Mouse (Mus musculus) lung, embryonic 14.5 days (tissue): Measurements from ENCODE around the gene Hoxa6. TPM values are rescaled to one million over a fixed set of nuclear protein-coding genes. Genes with fewer than 3 reads are reported as not detected.
A peak's percentile ranks its signal among the peaks of the same experiment; 100 is the strongest.

Experiments used
- ATAC-seq: fragments of 200-750 bp; cut with Nextera tagmentation; 2 replicates; pipeline ENCODE4 v1.8.0; 2017; ENCODE audit warnings: mild to moderate bottlenecking, moderate TSS enrichment, moderate library complexity; ENCODE audit not compliant: insufficient read depth
- DNase-seq: peaks from one replicate; pipeline ENCODE4 v3.0.0-alpha.2; 2015
- H3K27ac ChIP-seq: fragments of 300-500 bp; sonication (generic); 2 replicates; pipeline ENCODE4 v1.5.1; 2014; ENCODE audit warnings: low read depth, mild to moderate bottlenecking, moderate library complexity
- H3K27me3 ChIP-seq: fragments of 300-500 bp; sonication (generic); 2 replicates; pipeline ENCODE4 v1.6.1; 2014; ENCODE audit warnings: low read length, control low read depth; ENCODE audit not compliant: insufficient read depth
- H3K36me3 ChIP-seq: fragments of 300-500 bp; sonication (generic); 2 replicates; pipeline ENCODE4 v1.6.1; 2014; ENCODE audit warnings: control low read depth; ENCODE audit not compliant: insufficient read depth
- H3K4me1 ChIP-seq: fragments of 300-500 bp; sonication (generic); 2 replicates; pipeline ENCODE4 v1.6.1; 2014; ENCODE audit warnings: antibody characterized with exemption, control low read depth; ENCODE audit not compliant: insufficient read depth
- H3K4me2 ChIP-seq: fragments of 300-500 bp; sonication (generic); 2 replicates; pipeline ENCODE4 v1.6.1; 2014; ENCODE audit warnings: mild to moderate bottlenecking
- H3K4me3 ChIP-seq: fragments of 300-500 bp; sonication (generic); 2 replicates; pipeline ENCODE4 v1.5.1; 2014; ENCODE audit warnings: low read depth, low read length
- H3K9ac ChIP-seq: fragments of 300-500 bp; sonication (generic); 2 replicates; pipeline ENCODE4 v1.6.1; 2014
- H3K9me3 ChIP-seq: fragments of 300-500 bp; sonication (generic); 2 replicates; pipeline ENCODE4 v1.6.1; 2016; ENCODE audit warnings: low read depth, low read length, control low read depth
- CTCF ChIP-seq: IDR thresholded peaks from 2 replicates; pipeline ENCODE4 v1.5.1; 2016; ENCODE audit warnings: antibody characterized with exemption, low read depth
- WGBS: fragments of 180-500 bp; shearing (Covaris S2); extraction: QIAGEN DNeasy Blood & Tissue Kit; methylation state at CpG from one replicate; pipeline ENCODE4 v1.1.7; 2014; 5-methylcytosine and 5-hydroxymethylcytosine counted together
- polyA plus RNA-seq: library from polyadenylated mRNA; unstranded; fragments of >200 nt; fragmentation: Nextera tagmentation; extraction: Ambion mirVana; gene quantifications from 2 replicates; pipeline ENCODE4 v1.2.1, GENCODE M21; 2014

The Hoxa6 gene
- polyA plus RNA-seq, 1 experiment from 2014 or later: 5.1 TPM

GRCm38 (mm10) chr6:52220003-52220864 lies 11.7 kb upstream of the Hoxa6 start:
- TF ChIP-seq CTCF: no peak
- Histone ChIP-seq H3K9ac (no peak overlapping the region), H3K9me3 (no peaks in the 10 kb centered on the region), H3K4me2 (peak overlapping the region; percentile 94), H3K4me1 (no peaks in the 10 kb centered on the region), H3K36me3 (no peaks in the 10 kb centered on the region), H3K27me3 (peaks cover 99% of the 10 kb centered on the region), H3K4me3 (peak overlapping the region; percentile 58; the same call in 1 of the 2 replicates), H3K27ac (no peak overlapping the region)
- WGBS: 43% methylated on average over 32 of the region's 32 CpGs
- DNase-seq (no peak), ATAC-seq (no peak)

- no peak for TF ChIP-seq CTCF
- ATAC-seq (no peak), DNase-seq (no peak)
- H3K36me3 ChIP-seq: no peaks in the 10 kb centered on the region
- H3K9ac ChIP-seq: no peak overlapping the region
- no peak overlapping the region for H3K4me3 ChIP-seq
- H3K9me3 ChIP-seq: no peaks in the 10 kb centered on the region
- 52% methylated on average over 9 of the region's 9 CpGs for WGBS
- H3K27me3 ChIP-seq: peaks cover 99% of the 10 kb centered on the region
- H3K27ac ChIP-seq: no peak overlapping the region
- H3K4me2 ChIP-seq: no peak overlapping the region
- no peaks in the 10 kb centered on the region for H3K4me1 ChIP-seq
Observed at GRCm38 (mm10) chr6:52219234-52219942, 10.9 kb upstream of the Hoxa6 start.

DNA sequence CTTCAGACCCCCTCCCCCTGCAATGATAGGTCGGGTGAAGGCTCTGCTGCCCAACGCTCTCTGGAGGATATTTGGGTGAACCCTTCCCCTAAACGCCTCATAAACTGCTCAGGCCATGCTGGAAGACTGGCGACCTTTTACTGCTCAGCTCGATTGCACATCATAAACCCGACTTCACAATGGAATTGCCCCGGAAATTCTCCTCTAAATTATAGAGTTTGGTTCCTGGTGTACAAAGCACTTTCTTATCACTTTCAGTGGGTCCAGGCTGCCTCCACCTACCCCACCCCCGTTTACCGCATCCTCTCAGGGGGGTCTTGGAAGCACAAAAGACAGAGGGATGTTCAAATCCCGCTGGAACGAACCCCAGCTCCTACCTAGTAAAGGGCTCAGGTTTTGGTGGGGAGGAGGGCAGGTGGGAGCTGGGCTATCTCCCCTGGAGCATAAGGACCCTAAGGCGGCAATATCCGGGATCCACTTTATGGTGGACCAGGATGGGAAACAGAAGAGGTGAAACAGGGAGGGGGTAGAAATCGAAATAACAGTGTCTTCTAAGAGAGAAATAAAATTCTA lies 10.2 kb upstream of the Hoxa6 start:
- WGBS: 22% methylated on average over 14 of the region's 14 CpGs
- no peak overlapping the region for H3K4me2 ChIP-seq
- no peaks in the 10 kb centered on the region for H3K9me3 ChIP-seq
- H3K9ac ChIP-seq: no peak overlapping the region
- H3K27me3 ChIP-seq: peaks cover 99% of the 10 kb centered on the region
- H3K27ac ChIP-seq: no peak overlapping the region
- DNase-seq: peak; percentile 20
- H3K4me3 ChIP-seq: no peak overlapping the region
- H3K36me3 ChIP-seq: no peaks in the 10 kb centered on the region
- TF ChIP-seq CTCF: no peak
- no peaks in the 10 kb centered on the region for H3K4me1 ChIP-seq
- no peak for ATAC-seq

DNA sequence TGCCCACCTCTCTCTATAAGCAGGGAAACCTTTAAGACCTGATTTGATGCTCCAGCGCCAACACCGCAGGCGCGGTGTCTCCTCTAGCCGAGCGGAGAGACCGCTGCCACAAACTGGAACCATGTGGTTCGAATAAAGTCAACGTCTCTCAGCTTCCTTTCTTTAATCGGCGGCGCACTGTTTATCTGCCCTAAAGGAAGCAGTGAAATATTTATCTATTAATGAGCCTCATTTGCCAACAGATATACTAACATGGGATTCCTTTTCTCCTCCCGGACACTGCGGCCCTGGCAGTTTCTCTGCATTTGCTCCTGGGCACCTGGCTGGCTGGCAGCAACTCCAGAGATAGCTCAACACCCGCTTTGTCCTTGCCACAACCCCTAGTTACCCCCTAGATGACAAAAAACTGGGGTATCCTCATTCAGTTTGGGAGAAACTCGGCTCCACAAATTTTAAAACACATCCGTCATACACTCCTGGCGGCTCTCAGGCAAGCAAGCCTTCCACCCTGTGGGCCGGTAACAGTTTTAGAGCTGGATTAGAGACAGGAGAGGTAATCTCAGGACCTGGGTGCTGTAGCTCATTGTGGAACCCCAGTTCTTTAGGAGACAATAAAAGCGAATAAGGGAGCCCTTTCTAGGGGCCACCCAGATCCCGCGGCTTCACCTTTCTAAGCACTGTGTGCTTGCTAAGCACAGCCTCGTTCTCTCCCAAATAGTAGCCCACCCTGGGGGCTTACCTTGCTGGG lies 9.5 kb upstream of the Hoxa6 start:
- Histone ChIP-seq H3K9ac (no peak overlapping the region), H3K4me3 (peak overlapping the region; percentile 47), H3K4me2 (peak overlapping the region; percentile 81), H3K9me3 (no peaks in the 10 kb centered on the region), H3K36me3 (no peaks in the 10 kb centered on the region), H3K27me3 (peaks cover 99% of the 10 kb centered on the region), H3K27ac (no peak overlapping the region), H3K4me1 (no peaks in the 10 kb centered on the region)
- 10% methylated on average over 23 of the region's 23 CpGs for WGBS
- peak; percentile 58 for DNase-seq
- no peak for TF ChIP-seq CTCF
- ATAC-seq: no peak

DNA sequence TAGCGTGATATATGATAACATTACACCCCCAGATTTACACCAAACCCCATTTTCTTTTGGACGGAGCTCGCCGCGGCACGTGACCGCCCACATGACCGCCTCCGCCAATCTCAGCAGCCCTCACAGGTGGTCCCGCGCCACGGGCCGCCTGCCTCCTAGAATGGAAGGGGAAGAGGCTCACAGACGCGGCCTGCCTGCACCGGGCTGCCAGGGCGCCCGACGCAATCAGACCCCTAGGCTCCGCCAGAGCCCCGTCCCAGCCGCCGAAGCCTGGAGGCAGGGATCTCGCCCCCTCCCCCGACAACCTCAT lies 8.9 kb upstream of the Hoxa6 start:
- H3K9ac ChIP-seq: peak overlapping the region; percentile 4; the same call in 1 of the 2 replicates
- WGBS: under 1% methylated on average over 25 of the region's 25 CpGs
- H3K4me2 ChIP-seq: peak overlapping the region; percentile 81
- no peaks in the 10 kb centered on the region for H3K9me3 ChIP-seq
- no peaks in the 10 kb centered on the region for H3K36me3 ChIP-seq
- peaks cover 99% of the 10 kb centered on the region for H3K27me3 ChIP-seq
- no peaks in the 10 kb centered on the region for H3K4me1 ChIP-seq
- no peak overlapping the region for H3K27ac ChIP-seq
- peak overlapping the region; percentile 47 for H3K4me3 ChIP-seq
- DNase-seq: peak; percentile 86
- TF ChIP-seq CTCF: no peak
- peak; percentile 45 for ATAC-seq

DNA sequence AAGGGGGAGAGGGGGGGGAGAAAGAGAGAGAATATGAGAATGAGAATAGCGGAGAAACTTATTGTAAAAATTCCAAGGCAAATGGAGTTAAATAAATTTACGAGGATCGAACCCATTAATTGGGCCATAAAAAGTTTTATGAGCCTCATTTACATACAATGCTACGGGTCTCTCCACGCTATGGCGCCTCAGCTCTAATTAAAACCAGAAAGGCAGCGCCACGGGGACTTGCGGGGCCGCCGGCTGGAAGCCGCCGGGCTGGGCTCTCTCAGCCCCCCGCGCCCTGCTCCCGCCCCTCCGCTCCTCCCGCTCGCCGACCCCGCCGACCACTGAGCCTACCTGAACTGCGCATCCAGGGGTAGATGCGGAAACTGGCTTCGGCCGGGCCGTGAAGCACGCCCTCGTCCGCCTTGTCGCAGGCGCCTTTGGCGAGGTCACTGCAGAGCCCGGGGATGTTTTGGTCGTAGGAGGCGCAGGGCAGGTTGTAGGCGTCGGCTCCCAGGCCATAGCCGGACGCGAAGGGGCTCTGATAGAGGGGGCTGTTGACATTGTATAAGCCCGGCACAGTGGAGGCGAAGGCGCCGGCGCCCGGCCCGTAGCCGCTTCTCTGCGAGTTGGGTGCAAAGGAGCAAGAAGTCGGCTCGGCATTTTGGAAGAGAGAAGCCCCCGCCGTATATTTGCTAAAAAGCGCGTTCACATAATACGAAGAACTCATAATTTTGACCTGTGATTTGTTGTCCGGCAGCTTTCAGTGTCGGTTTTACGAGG lies 8.4 kb upstream of the Hoxa6 start:
- ATAC-seq: no peak
- Histone ChIP-seq H3K27me3 (peaks cover 99% of the 10 kb centered on the region), H3K4me1 (no peaks in the 10 kb centered on the region), H3K4me2 (peak overlapping the region; percentile 81), H3K27ac (0 out of 2 replicates have a peak overlapping the region, but pooled peaks have one; percentile 2), H3K36me3 (no peaks in the 10 kb centered on the region), H3K9me3 (no peaks in the 10 kb centered on the region), H3K9ac (peak overlapping the region; percentile 39; the same call in 1 of the 2 replicates), H3K4me3 (peak overlapping the region; percentile 47)
- 2% methylated on average over 60 of the region's 60 CpGs for WGBS
- no peak for TF ChIP-seq CTCF
- DNase-seq: peak; percentile 26
